Mouse (Mus musculus): Measurements from ENCODE around the gene Fam193a. TPM values are rescaled to one million over a fixed set of nuclear protein-coding genes. Genes with fewer than 3 reads are reported as not detected.

The Fam193a gene
- polyA plus RNA-seq, 1 experiment = 13.3 TPM

GRCm38 (mm10) chr5:34407366-34407918, 37.7 kb downstream of the Fam193a start:
- Histone ChIP-seq H3K36me3 (replicated peaks; ENCODE audit: low read length) (peaks cover 22% of the 10 kb centered on the region), H3K4me1 (peaks cover 45% of the 10 kb centered on the region), H3K27me3 (replicated peaks) (no peaks in the 10 kb centered on the region), H3K4me3 (replicated peaks) (no peak overlapping the region), H3K9me3 (no peaks in the 10 kb centered on the region)
- TF ChIP-seq FLI1 (IDR thresholded peaks at IDR 0.05; ENCODE audit: low read length) (no peak), GATA1 (IDR thresholded peaks at IDR 0.05; ENCODE audit: borderline replicate concordance, low read length) (no peak)

DNA sequence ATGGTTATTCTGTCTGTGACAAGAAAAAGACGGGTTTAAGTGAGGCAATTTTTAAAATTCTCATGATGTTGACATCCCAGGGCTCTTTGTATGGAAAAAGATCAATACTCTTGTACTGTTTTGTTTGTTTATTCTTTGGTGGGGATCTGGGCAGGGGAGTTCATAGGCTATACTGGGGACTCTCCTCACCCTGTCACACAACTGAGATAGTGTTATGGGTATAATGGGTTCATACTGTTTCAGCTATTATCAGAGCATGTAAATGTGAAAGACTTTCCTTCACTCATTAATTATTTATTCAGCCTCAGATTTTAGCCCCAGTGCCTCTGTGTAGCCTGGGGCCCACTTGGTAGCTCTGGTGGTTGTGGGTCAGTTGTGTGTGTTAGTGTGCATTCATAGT, 39.3 kb downstream of the Fam193a start:
- Histone ChIP-seq H3K4me3 (replicated peaks) (no peak overlapping the region), H3K9me3 (no peaks in the 10 kb centered on the region), H3K36me3 (replicated peaks; ENCODE audit: low read length) (peaks cover 33% of the 10 kb centered on the region), H3K27me3 (replicated peaks) (no peaks in the 10 kb centered on the region), H3K4me1 (peaks cover 53% of the 10 kb centered on the region)
- TF ChIP-seq GATA1 (IDR thresholded peaks at IDR 0.05; ENCODE audit: borderline replicate concordance, low read length) (no peak), FLI1 (IDR thresholded peaks at IDR 0.05; ENCODE audit: low read length) (no peak)

- Histone ChIP-seq H3K4me1 (peaks cover 59% of the 10 kb centered on the region), H3K4me3 (replicated peaks) (no peak overlapping the region)
- TF ChIP-seq GATA1 (IDR thresholded peaks at IDR 0.05; ENCODE audit: borderline replicate concordance, low read length) = no peak
- no peak for TF ChIP-seq FLI1 (IDR thresholded peaks at IDR 0.05; ENCODE audit: low read length)
These were observed 41.1 kb downstream of the Fam193a start for GRCm38 (mm10) chr5:34410819-34411218.

DNA sequence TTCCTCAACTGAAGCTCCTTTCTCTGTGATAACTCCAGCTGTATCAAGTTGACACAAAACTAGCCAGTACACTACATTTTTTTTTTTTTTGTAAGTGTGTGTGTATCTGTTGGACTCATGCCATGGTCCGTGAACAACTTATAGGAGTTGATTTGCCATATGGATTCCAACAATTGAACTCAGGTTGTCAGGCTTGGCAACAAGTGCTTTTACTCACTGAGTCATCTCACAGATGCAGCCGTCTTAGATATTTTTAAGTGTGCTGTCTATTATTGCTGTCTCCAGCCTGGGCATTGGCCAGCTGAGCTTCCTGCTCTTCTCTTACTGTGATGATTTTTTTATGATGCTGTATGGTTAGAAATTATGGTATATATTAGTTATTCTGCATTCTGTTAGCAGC, 44.2 kb downstream of the Fam193a start:
- no peak overlapping the region for H3K4me3 ChIP-seq (replicated peaks)
- H3K36me3 ChIP-seq (replicated peaks; ENCODE audit: low read length) = peaks cover 62% of the 10 kb centered on the region
- no peaks in the 10 kb centered on the region for H3K9me3 ChIP-seq
- H3K27me3 ChIP-seq (replicated peaks) = no peaks in the 10 kb centered on the region
- TF ChIP-seq FLI1 (IDR thresholded peaks at IDR 0.05; ENCODE audit: low read length) (no peak), GATA1 (IDR thresholded peaks at IDR 0.05; ENCODE audit: borderline replicate concordance, low read length) (no peak)
- H3K4me1 ChIP-seq = peaks cover 64% of the 10 kb centered on the region

More at GRCm38 (mm10) chr5:34410819-34411218, 41.1 kb downstream of the Fam193a start:
- H3K27me3 ChIP-seq (replicated peaks) = no peaks in the 10 kb centered on the region
- peaks cover 43% of the 10 kb centered on the region for H3K36me3 ChIP-seq (replicated peaks; ENCODE audit: low read length)
- no peaks in the 10 kb centered on the region for H3K9me3 ChIP-seq

DNA sequence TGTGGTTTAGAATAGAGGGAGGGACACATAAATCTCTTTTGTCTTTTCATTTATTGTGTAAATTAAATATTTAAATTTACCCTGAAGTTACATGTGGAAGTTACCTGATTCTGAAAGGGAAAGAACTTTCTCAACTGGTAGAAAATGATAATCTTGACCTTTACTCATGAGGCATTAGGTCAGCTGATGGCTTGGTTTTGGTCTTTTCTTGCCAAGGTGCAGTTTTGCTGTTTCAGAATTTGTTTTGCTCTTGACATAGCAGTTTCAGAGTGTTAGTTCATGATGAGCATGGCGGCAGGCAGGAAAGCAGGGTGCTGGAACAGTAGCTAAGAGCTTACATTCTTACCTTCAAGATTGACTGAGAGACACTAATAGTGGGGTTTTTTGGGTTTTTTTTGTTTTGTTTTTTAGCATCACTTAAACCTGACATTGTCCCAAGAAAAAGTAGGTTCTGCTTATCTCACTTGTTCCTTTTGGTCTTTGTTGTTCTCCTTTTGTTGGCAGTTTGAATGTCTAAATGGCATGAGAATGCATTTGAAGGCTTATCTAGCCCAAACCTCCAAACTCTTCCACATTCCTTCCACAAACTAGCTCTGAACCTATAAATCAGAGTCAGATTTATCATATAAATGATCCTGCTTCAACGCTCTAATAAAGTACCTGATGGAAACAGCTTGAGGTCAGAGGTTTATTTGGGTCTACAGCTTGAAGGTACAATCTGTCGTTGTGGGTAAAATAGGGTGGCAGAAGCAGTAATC, 47.7 kb downstream of the Fam193a start:
- no peak for TF ChIP-seq FLI1 (IDR thresholded peaks at IDR 0.05; ENCODE audit: low read length)
- no peak for TF ChIP-seq GATA1 (IDR thresholded peaks at IDR 0.05; ENCODE audit: borderline replicate concordance, low read length)
- no peaks in the 10 kb centered on the region for H3K9me3 ChIP-seq
- H3K27me3 ChIP-seq (replicated peaks) = no peaks in the 10 kb centered on the region
- H3K36me3 ChIP-seq (replicated peaks; ENCODE audit: low read length) = peaks cover 78% of the 10 kb centered on the region
- peaks cover 51% of the 10 kb centered on the region for H3K4me1 ChIP-seq
- H3K4me3 ChIP-seq (replicated peaks) = no peak overlapping the region

GRCm38 (mm10) chr5:34419188-34419587, 49.5 kb downstream of the Fam193a start:
- H3K27me3 ChIP-seq (replicated peaks) = no peaks in the 10 kb centered on the region
- peaks cover 75% of the 10 kb centered on the region for H3K36me3 ChIP-seq (replicated peaks; ENCODE audit: low read length)
- no peak for TF ChIP-seq FLI1 (IDR thresholded peaks at IDR 0.05; ENCODE audit: low read length)
- no peak for TF ChIP-seq GATA1 (IDR thresholded peaks at IDR 0.05; ENCODE audit: borderline replicate concordance, low read length)
- H3K4me1 ChIP-seq = peaks cover 38% of the 10 kb centered on the region
- H3K4me3 ChIP-seq (replicated peaks) = no peak overlapping the region
- H3K9me3 ChIP-seq = no peaks in the 10 kb centered on the region

- Histone ChIP-seq H3K4me1 (no peaks in the 10 kb centered on the region), H3K4me3 (replicated peaks) (no peak overlapping the region), H3K9me3 (no peaks in the 10 kb centered on the region), H3K27me3 (replicated peaks) (no peaks in the 10 kb centered on the region), H3K36me3 (replicated peaks; ENCODE audit: low read length) (peaks cover 98% of the 10 kb centered on the region)
- TF ChIP-seq FLI1 (IDR thresholded peaks at IDR 0.05; ENCODE audit: low read length) (no peak), GATA1 (IDR thresholded peaks at IDR 0.05; ENCODE audit: borderline replicate concordance, low read length) (no peak)
These were observed 61.0 kb downstream of the Fam193a start for GRCm38 (mm10) chr5:34430776-34431175.

DNA sequence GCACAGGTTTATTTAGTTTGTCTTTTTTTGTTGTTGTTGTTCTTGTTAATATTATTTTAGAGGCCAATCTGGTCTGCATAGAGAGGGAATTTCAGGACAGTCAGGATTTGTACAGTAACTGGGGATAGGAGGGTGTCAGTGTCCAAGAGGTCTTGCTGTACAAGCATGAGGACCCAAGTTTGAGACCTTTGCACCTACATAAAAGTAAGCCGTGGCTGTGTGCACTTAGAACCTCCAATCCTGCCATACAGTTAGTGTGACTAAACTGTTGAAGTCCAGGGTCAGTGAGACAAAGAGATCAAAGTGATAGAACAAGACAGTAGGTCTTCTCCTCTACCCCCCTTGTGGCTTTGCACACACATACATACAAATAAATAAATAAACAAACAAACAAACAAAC, 64.1 kb downstream of the Fam193a start:
- no peaks in the 10 kb centered on the region for H3K9me3 ChIP-seq
- H3K27me3 ChIP-seq (replicated peaks) = no peaks in the 10 kb centered on the region
- TF ChIP-seq FLI1 (IDR thresholded peaks at IDR 0.05; ENCODE audit: low read length) (no peak), GATA1 (IDR thresholded peaks at IDR 0.05; ENCODE audit: borderline replicate concordance, low read length) (no peak)
- no peak overlapping the region for H3K4me3 ChIP-seq (replicated peaks)
- no peaks in the 10 kb centered on the region for H3K4me1 ChIP-seq
- peaks cover 98% of the 10 kb centered on the region for H3K36me3 ChIP-seq (replicated peaks; ENCODE audit: low read length)

- no peak overlapping the region for H3K4me3 ChIP-seq (replicated peaks)
- no peaks in the 10 kb centered on the region for H3K9me3 ChIP-seq
- no peak for TF ChIP-seq FLI1 (IDR thresholded peaks at IDR 0.05; ENCODE audit: low read length)
- TF ChIP-seq GATA1 (IDR thresholded peaks at IDR 0.05; ENCODE audit: borderline replicate concordance, low read length) = no peak
- H3K27me3 ChIP-seq (replicated peaks) = no peaks in the 10 kb centered on the region
- H3K36me3 ChIP-seq (replicated peaks; ENCODE audit: low read length) = peaks cover 98% of the 10 kb centered on the region
- no peaks in the 10 kb centered on the region for H3K4me1 ChIP-seq
These were observed 64.5 kb downstream of the Fam193a start for GRCm38 (mm10) chr5:34434241-34434640.

DNA sequence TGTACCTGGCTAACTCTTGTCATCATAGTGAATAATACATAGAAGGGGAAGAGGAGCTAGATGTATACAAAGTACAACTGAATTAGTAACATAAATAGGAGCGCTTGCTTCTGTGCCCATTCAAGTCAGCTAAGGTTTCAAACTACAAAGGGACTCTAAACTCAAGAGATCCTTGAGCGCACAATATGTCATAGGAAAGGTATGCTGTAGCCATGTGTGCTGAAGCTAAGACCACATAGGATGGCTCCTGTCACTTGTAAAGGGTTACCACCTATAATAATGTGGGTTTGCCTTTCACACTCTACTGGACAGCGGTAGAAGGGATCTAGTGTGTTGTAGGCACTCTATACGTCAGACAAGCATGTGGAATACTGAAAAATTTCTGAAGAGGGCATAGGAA, 68.3 kb downstream of the Fam193a start:
- Histone ChIP-seq H3K4me1 (peaks cover under 1% of the 10 kb centered on the region; the same call in 1 of the 2 replicates), H3K9me3 (no peaks in the 10 kb centered on the region), H3K36me3 (replicated peaks; ENCODE audit: low read length) (peaks cover 99% of the 10 kb centered on the region), H3K4me3 (replicated peaks) (no peak overlapping the region), H3K27me3 (replicated peaks) (no peaks in the 10 kb centered on the region)
- TF ChIP-seq GATA1 (IDR thresholded peaks at IDR 0.05; ENCODE audit: borderline replicate concordance, low read length) (no peak), FLI1 (IDR thresholded peaks at IDR 0.05; ENCODE audit: low read length) (no peak)

Measured in megakaryocyte, embryonic 14.5 days (primary cell).